Mouse (Mus musculus) lung, postnatal 0 days (tissue): ENCODE measurements at regions not wholly inside any gene's neighbourhood (a gene's known extent, or its start where the extent isn't known, plus 50 kb on each side); places are given as distances from the start of the nearest gene placed in this dataset.

Experiments
- ATAC-seq: fragments of 200-750 bp; cut with Nextera tagmentation; 2 replicates; pipeline ENCODE4 v1.8.0; 2017; ENCODE audit warnings: moderate library complexity
- DNase-seq: peaks from one replicate; pipeline ENCODE4 v3.0.0-alpha.2; 2016; ENCODE audit warnings: low spot score
- H3K27ac ChIP-seq: fragments of 300-500 bp; sonication (generic); 2 replicates; pipeline ENCODE4 v1.5.1; 2014; ENCODE audit warnings: antibody characterized with exemption, mild to moderate bottlenecking, low read length, mixed read lengths
- H3K27me3 ChIP-seq: fragments of 300-500 bp; sonication (generic); replicated peaks from 2 replicates; pipeline ENCODE4 v1.6.1; 2014; ENCODE audit warnings: low read length, mixed read lengths; ENCODE audit not compliant: insufficient read depth
- H3K36me3 ChIP-seq: fragments of 300-500 bp; sonication (generic); 2 replicates; pipeline ENCODE4 v1.6.1; 2014; ENCODE audit warnings: low read length, mixed read lengths; ENCODE audit not compliant: insufficient read depth
- H3K4me1 ChIP-seq: fragments of 300-500 bp; sonication (generic); 2 replicates; pipeline ENCODE4 v1.6.1; 2014; ENCODE audit warnings: antibody characterized with exemption, low read depth, low read length, mixed read lengths; ENCODE audit not compliant: insufficient read depth
- H3K4me2 ChIP-seq: fragments of 300-500 bp; sonication (generic); replicated peaks from 2 replicates; pipeline ENCODE4 v1.6.1; 2014; ENCODE audit warnings: low read depth, mild to moderate bottlenecking, low read length, moderate library complexity, mixed read lengths
- H3K4me3 ChIP-seq: fragments of 300-500 bp; sonication (generic); 2 replicates; pipeline ENCODE4 v1.5.1; 2014; ENCODE audit warnings: low read depth, low read length
- H3K9ac ChIP-seq: fragments of 300-500 bp; sonication (generic); replicated peaks from 2 replicates; pipeline ENCODE4 v1.6.1; 2014; ENCODE audit warnings: low read depth, mild to moderate bottlenecking
- H3K9me3 ChIP-seq: fragments of 300-500 bp; sonication (generic); 2 replicates; pipeline ENCODE4 v1.6.1; 2016; ENCODE audit warnings: low read length, mixed read lengths
- CTCF ChIP-seq: IDR thresholded peaks from 2 replicates; pipeline ENCODE4 v1.5.1; 2016; ENCODE audit warnings: antibody characterized with exemption, mild to moderate bottlenecking
- EP300 ChIP-seq: IDR thresholded peaks from 2 replicates; pipeline ENCODE4 v1.6.1; 2016; ENCODE audit warnings: antibody characterized with exemption, mild to moderate bottlenecking, control low read depth
- whole genome bisulfite sequencing: fragments of 180-500 bp; shearing (Covaris S2); extraction: QIAGEN DNeasy Blood & Tissue Kit; methylation state at CpG from one replicate; pipeline ENCODE4 v1.1.7; 2014; 5-methylcytosine and 5-hydroxymethylcytosine counted together

GRCm38 (mm10) chr5:75523041-75523678 is 51.6 kb upstream of the Kit start:
- TF ChIP-seq CTCF (no peak), EP300 (no peak)
- no peak overlapping the region for H3K9ac ChIP-seq
- no peak overlapping the region for H3K27ac ChIP-seq
- no peaks in the 10 kb centered on the region for H3K27me3 ChIP-seq
- no peaks in the 10 kb centered on the region for H3K9me3 ChIP-seq
- ATAC-seq (no peak), DNase-seq (no peak)
- H3K36me3 ChIP-seq, result no peaks in the 10 kb centered on the region
- no peak overlapping the region for H3K4me3 ChIP-seq
- H3K4me2 ChIP-seq, result no peak overlapping the region
- 85% methylated on average over 4 of the region's 4 CpGs for WGBS
- no peaks in the 10 kb centered on the region for H3K4me1 ChIP-seq
